Mouse (Mus musculus) heart, embryonic 11.5 days (tissue): ENCODE data around the gene Phf2. TPM values are rescaled to one million over a fixed set of nuclear protein-coding genes. Genes with fewer than 3 reads are reported as not detected.
A peak's percentile ranks its signal among the peaks of the same experiment; 100 is the strongest.

ENCODE experiments used
- ATAC-seq: fragments of 200-750 bp; cut with Nextera tagmentation; replicated peaks from 2 replicates; pipeline ENCODE4 v1.8.0; 2017; ENCODE audit warnings: moderate library complexity; ENCODE audit not compliant: insufficient number of reproducible peaks, low FRiP score, low TSS enrichment
- H3K27ac ChIP-seq: fragments of 300-500 bp; sonication (generic); 2 replicates; pipeline ENCODE4 v1.5.1; 2014; ENCODE audit warnings: mild to moderate bottlenecking, low read depth, low read length
- H3K27me3 ChIP-seq: fragments of 300-500 bp; sonication (generic); 2 replicates; pipeline ENCODE4 v1.6.1; 2014; ENCODE audit warnings: mild to moderate bottlenecking, low read length, mixed read lengths; ENCODE audit not compliant: control insufficient read depth, insufficient read depth
- H3K36me3 ChIP-seq: fragments of 300-500 bp; sonication (generic); 2 replicates; pipeline ENCODE4 v1.6.1; 2014; ENCODE audit warnings: mild to moderate bottlenecking, low read length, moderate library complexity, mixed read lengths; ENCODE audit not compliant: control insufficient read depth, insufficient read depth
- H3K4me1 ChIP-seq: fragments of 300-500 bp; sonication (generic); 2 replicates; pipeline ENCODE4 v1.6.1; 2014; ENCODE audit warnings: low read length; ENCODE audit not compliant: control insufficient read depth, insufficient read depth
- H3K4me2 ChIP-seq: fragments of 300-500 bp; sonication (generic); 2 replicates; pipeline ENCODE4 v1.6.1; 2014; ENCODE audit warnings: mild to moderate bottlenecking, moderate library complexity
- H3K4me3 ChIP-seq: fragments of 300-500 bp; sonication (generic); 2 replicates; pipeline ENCODE4 v1.5.1; 2014; ENCODE audit warnings: low read depth, low read length
- H3K9ac ChIP-seq: fragments of 300-500 bp; sonication (generic); 2 replicates; pipeline ENCODE4 v1.6.1; 2014; ENCODE audit warnings: mild to moderate bottlenecking, low read depth, low read length, moderate library complexity
- H3K9me3 ChIP-seq: fragments of 300-500 bp; sonication (generic); replicated peaks from 2 replicates; pipeline ENCODE4 v1.6.1; 2016; ENCODE audit warnings: low read length; ENCODE audit not compliant: control insufficient read depth
- WGBS: fragments of 180-500 bp; shearing (Covaris S2); extraction: QIAGEN DNeasy Blood & Tissue Kit; methylation state at CpG from one replicate; pipeline ENCODE4 v1.1.7; 2014; ENCODE audit not compliant: insufficient replicate concordance; 5-methylcytosine and 5-hydroxymethylcytosine counted together
- polyA plus RNA-seq: library from polyadenylated mRNA; unstranded; fragments of >200 nt; fragmentation: Nextera tagmentation; extraction: Ambion mirVana; gene quantifications from 2 replicates; pipeline ENCODE4 v1.2.1, GENCODE M21; 2014

Phf2 gene
- polyA plus RNA-seq, result 5.3 and 7.5 TPM in 2 replicates

GRCm38 (mm10) chr13:48870771-48871731 is at the start of gene Phf2:
TSS of gene Phf2 (minus strand) at chr13:48871119.
- H3K27me3 ChIP-seq, result no peaks in the 10 kb centered on the region
- peak within 1 kb of the TSS; percentile 80 for H3K27ac ChIP-seq
- H3K4me2 ChIP-seq, result peak within 1 kb of the TSS; percentile 96
- peak within 1 kb of the TSS; percentile 98 for H3K9ac ChIP-seq
- H3K9me3 ChIP-seq, result no peaks in the 10 kb centered on the region
- peak within 1 kb of the TSS; percentile 93 for H3K4me3 ChIP-seq
- ATAC-seq, result peak; percentile 48; the same call in 1 of the 2 replicates
- 0 out of 2 replicates have a peak, but pooled peaks cover 2% of the 10 kb centered on the region for H3K36me3 ChIP-seq
- peaks cover 27% of the 10 kb centered on the region for H3K4me1 ChIP-seq
- WGBS, result under 1% methylated on average over 36 of the region's 117 CpGs

- 81% methylated on average over 7 of the region's 7 CpGs for WGBS
- ATAC-seq, result no peak
- no peaks in the 10 kb centered on the region for H3K27me3 ChIP-seq
- H3K4me3 ChIP-seq, result no peak overlapping the region
- no peak overlapping the region for H3K9ac ChIP-seq
- H3K9me3 ChIP-seq, result no peaks in the 10 kb centered on the region
- no peak overlapping the region for H3K27ac ChIP-seq
- no peaks in the 10 kb centered on the region for H3K4me1 ChIP-seq
- H3K4me2 ChIP-seq, result no peak overlapping the region
- H3K36me3 ChIP-seq, result peaks cover 25% of the 10 kb centered on the region; the same call in 1 of the 2 replicates
Observed at GRCm38 (mm10) chr13:48919756-48920415, 49.0 kb upstream of the Phf2 start.

GRCm38 (mm10) chr13:48917113-48917599 is 46.2 kb upstream of the Phf2 start:
- WGBS, result 93% methylated on average over 3 of the region's 3 CpGs
- H3K27ac ChIP-seq, result no peak overlapping the region
- H3K4me1 ChIP-seq, result no peaks in the 10 kb centered on the region
- peaks cover 28% of the 10 kb centered on the region for H3K36me3 ChIP-seq
- no peak overlapping the region for H3K4me2 ChIP-seq
- H3K9ac ChIP-seq, result no peak overlapping the region
- no peaks in the 10 kb centered on the region for H3K9me3 ChIP-seq
- no peak overlapping the region for H3K4me3 ChIP-seq
- ATAC-seq, result no peak
- no peaks in the 10 kb centered on the region for H3K27me3 ChIP-seq

GRCm38 (mm10) chr13:48913680-48914079 is 42.8 kb upstream of the Phf2 start:
- 88% methylated on average over 1 of the region's 1 CpGs for WGBS
- H3K9me3 ChIP-seq, result no peaks in the 10 kb centered on the region
- H3K4me1 ChIP-seq, result no peaks in the 10 kb centered on the region
- H3K4me3 ChIP-seq, result no peak overlapping the region
- H3K27ac ChIP-seq, result no peak overlapping the region
- H3K27me3 ChIP-seq, result no peaks in the 10 kb centered on the region
- H3K4me2 ChIP-seq, result no peak overlapping the region
- ATAC-seq, result no peak
- no peak overlapping the region for H3K9ac ChIP-seq
- peaks cover 15% of the 10 kb centered on the region for H3K36me3 ChIP-seq

GRCm38 (mm10) chr13:48913141-48913540 is 42.2 kb upstream of the Phf2 start:
- WGBS, result 83% methylated on average over 3 of the region's 3 CpGs
- ATAC-seq, result no peak
- no peak overlapping the region for H3K4me3 ChIP-seq
- no peak overlapping the region for H3K27ac ChIP-seq
- H3K9me3 ChIP-seq, result no peaks in the 10 kb centered on the region
- no peak overlapping the region for H3K9ac ChIP-seq
- no peaks in the 10 kb centered on the region for H3K27me3 ChIP-seq
- H3K4me2 ChIP-seq, result no peak overlapping the region
- peaks cover 17% of the 10 kb centered on the region for H3K36me3 ChIP-seq
- no peaks in the 10 kb centered on the region for H3K4me1 ChIP-seq

- no peaks in the 10 kb centered on the region for H3K27me3 ChIP-seq
- no peak overlapping the region for H3K4me2 ChIP-seq
- H3K4me1 ChIP-seq, result no peaks in the 10 kb centered on the region
- H3K9me3 ChIP-seq, result no peaks in the 10 kb centered on the region
- no peak overlapping the region for H3K9ac ChIP-seq
- no peak overlapping the region for H3K27ac ChIP-seq
- ATAC-seq, result no peak
- WGBS, result 92% methylated on average over 7 of the region's 7 CpGs
- H3K4me3 ChIP-seq, result no peak overlapping the region
- peaks cover 11% of the 10 kb centered on the region for H3K36me3 ChIP-seq
Observed at GRCm38 (mm10) chr13:48911426-48911825, 40.5 kb upstream of the Phf2 start.

- Histone ChIP-seq H3K27ac (no peak overlapping the region), H3K4me1 (no peaks in the 10 kb centered on the region), H3K27me3 (no peaks in the 10 kb centered on the region), H3K9me3 (no peaks in the 10 kb centered on the region), H3K4me2 (no peak overlapping the region), H3K36me3 (peaks cover 19% of the 10 kb centered on the region), H3K4me3 (no peak overlapping the region), H3K9ac (no peak overlapping the region)
- 94% methylated on average over 2 of the region's 2 CpGs for WGBS
- no peak for ATAC-seq
Observed at GRCm38 (mm10) chr13:48905458-48905857, 34.5 kb upstream of the Phf2 start.

GRCm38 (mm10) chr13:48895376-48895775 is 24.5 kb upstream of the Phf2 start:
- no peak for ATAC-seq
- H3K4me2 ChIP-seq, result no peak overlapping the region
- WGBS, result 83% methylated on average over 5 of the region's 5 CpGs
- no peaks in the 10 kb centered on the region for H3K9me3 ChIP-seq
- H3K36me3 ChIP-seq, result peaks cover 28% of the 10 kb centered on the region
- H3K4me1 ChIP-seq, result no peaks in the 10 kb centered on the region
- H3K4me3 ChIP-seq, result no peak overlapping the region
- H3K27me3 ChIP-seq, result no peaks in the 10 kb centered on the region
- no peak overlapping the region for H3K9ac ChIP-seq
- no peak overlapping the region for H3K27ac ChIP-seq
